Mouse (Mus musculus): Measurements from ENCODE around the gene Memo1. TPM values are rescaled to one million over a fixed set of nuclear protein-coding genes. Genes with fewer than 3 reads are reported as not detected.
"Not testable (repeated sequence)": the region's sequence is repeated elsewhere in the genome, so short reads cannot be mapped to it uniquely, and the experiment has no call there.

The Memo1 gene
- total and polyA plus RNA-seq, 3 experiments = 47.7 to 133 (median 76.4) TPM

- Histone ChIP-seq H3K27me3 (replicated peaks) (no peaks in the 10 kb centered on the region), H3K9ac (ENCODE audit: insufficient read depth, low read depth) (no peak overlapping the region), H3K79me2 (replicated peaks; ENCODE audit: control insufficient read depth, extremely low read depth, insufficient read depth, poor library complexity, severe bottlenecking) (no peaks in the 10 kb centered on the region), H3K27ac (ENCODE audit: insufficient read depth, low read depth) (no peak overlapping the region), H3K4me3 (replicated peaks in 1 of 3; ENCODE audit: low read depth in 2 of 3, low read length in 2 of 3, poor library complexity in 1 of 3) (no peak overlapping the region), H3K9me3 (replicated peaks; ENCODE audit: low read length) (no peaks in the 10 kb centered on the region), H3K36me3 (replicated peaks in 1 of 2; ENCODE audit: control insufficient read depth in 1 of 2, insufficient read depth in 1 of 2, low read length in 1 of 2) (peaks cover 14 to 56% of the 10 kb centered on the region in 2 experiments), H3K4me2 (ENCODE audit: insufficient read depth, low read depth, poor library complexity, severe bottlenecking) (no peak overlapping the region), H3K4me1 (ENCODE audit: control insufficient read depth in 1 of 2, insufficient read depth in 2 of 2) (peaks cover 0 to 4% of the 10 kb centered on the region in 2 experiments; a peak in 2 of 4 replicates)
- in situ Hi-C loops (cut with MboI; ENCODE audit: low pct_ligation_motif_present, low pct_unique_long_range_greater_than_20kb, low sequenced_read_pairs) (loop anchor here (25.0 kb wide), 1 partner anchor 288 kb away; no protein-coding TSS in a partner anchor), dilution Hi-C loops (cut with MboI; ENCODE audit: extremely low pct_ligation_motif_present, extremely low pct_unique_long_range_greater_than_20kb, low sequenced_read_pairs) (no loop called here)
- DNase-seq (ENCODE audit: extremely low read depth) = no peak
- TF ChIP-seq NRF1 (IDR thresholded peaks at IDR 0.05; ENCODE audit: low read depth, low read length) = no peak
- TF ChIP-seq SIN3A (IDR thresholded peaks at IDR 0.05; ENCODE audit: low read length) = no peak
- no peak for TF ChIP-seq ZC3H11A (IDR thresholded peaks at IDR 0.05; ENCODE audit: low read depth, low read length)
- no peak for TF ChIP-seq PAX5 (IDR thresholded peaks at IDR 0.05; ENCODE audit: low read length)
- TF ChIP-seq CHD1 (IDR thresholded peaks at IDR 0.05; ENCODE audit: low read depth, low read length) = no peak
- TF ChIP-seq CHD2 (IDR thresholded peaks at IDR 0.05; ENCODE audit: low read length) = no peak
- TF ChIP-seq MAFK (IDR thresholded peaks at IDR 0.05; ENCODE audit: insufficient replicate concordance, low read length) = no peak
- TF ChIP-seq MAZ (IDR thresholded peaks at IDR 0.05; ENCODE audit: low read depth, low read length) = no peak
- TF ChIP-seq EP300 (IDR thresholded peaks at IDR 0.05; ENCODE audit: low read length) = no peak
- no peak for TF ChIP-seq HCFC1 (IDR thresholded peaks at IDR 0.05; ENCODE audit: low read depth, low read length)
Observed at GRCm38 (mm10) chr17:74300089-74300488, 4.8 kb upstream of the Memo1 start.

- DNase-seq (ENCODE audit: extremely low read depth); H3K27me3 ChIP-seq (replicated peaks); dilution Hi-C loops (cut with MboI; ENCODE audit: extremely low pct_ligation_motif_present, extremely low pct_unique_long_range_greater_than_20kb, low sequenced_read_pairs); H3K4me2 ChIP-seq (ENCODE audit: insufficient read depth, low read depth, poor library complexity, severe bottlenecking); in situ Hi-C loops (cut with MboI; ENCODE audit: low pct_ligation_motif_present, low pct_unique_long_range_greater_than_20kb, low sequenced_read_pairs); H3K4me3 ChIP-seq (replicated peaks in 1 of 3; ENCODE audit: low read depth in 2 of 3, low read length in 2 of 3, poor library complexity in 1 of 3); H3K27ac ChIP-seq (ENCODE audit: insufficient read depth, low read depth); H3K9me3 ChIP-seq (replicated peaks; ENCODE audit: low read length); H3K9ac ChIP-seq (ENCODE audit: insufficient read depth, low read depth): not testable (repeated sequence)
- Histone ChIP-seq H3K36me3 (replicated peaks in 1 of 2; ENCODE audit: control insufficient read depth in 1 of 2, insufficient read depth in 1 of 2, low read length in 1 of 2) (peaks cover 8 to 36% of the 10 kb centered on the region in 2 experiments), H3K79me2 (replicated peaks; ENCODE audit: control insufficient read depth, extremely low read depth, insufficient read depth, poor library complexity, severe bottlenecking) (peaks cover 19% of the 10 kb centered on the region), H3K4me1 (ENCODE audit: control insufficient read depth in 1 of 2, insufficient read depth in 2 of 2) (peaks cover 0 to 14% of the 10 kb centered on the region in 2 experiments; a peak in 2 of 4 replicates)
Observed at GRCm38 (mm10) chr17:74296991-74297390, 1.7 kb upstream of the Memo1 start.

GRCm38 (mm10) chr17:74296076-74296823, 929 bp upstream of the Memo1 start:
- H3K4me1 ChIP-seq (ENCODE audit: control insufficient read depth in 1 of 2, insufficient read depth in 2 of 2) = peaks cover 0 to 20% of the 10 kb centered on the region in 2 experiments; a peak in 2 of 4 replicates
- H3K9ac ChIP-seq (ENCODE audit: insufficient read depth, low read depth) = peak overlapping the region; percentile 98
- in situ Hi-C loops (cut with MboI; ENCODE audit: low pct_ligation_motif_present, low pct_unique_long_range_greater_than_20kb, low sequenced_read_pairs) = no loop called here
- H3K36me3 ChIP-seq (replicated peaks in 1 of 2; ENCODE audit: control insufficient read depth in 1 of 2, insufficient read depth in 1 of 2, low read length in 1 of 2) = peaks cover 2 to 30% of the 10 kb centered on the region in 2 experiments
- peak overlapping the region; percentile 60 for H3K4me2 ChIP-seq (ENCODE audit: insufficient read depth, low read depth, poor library complexity, severe bottlenecking)
- peaks cover 27% of the 10 kb centered on the region for H3K79me2 ChIP-seq (replicated peaks; ENCODE audit: control insufficient read depth, extremely low read depth, insufficient read depth, poor library complexity, severe bottlenecking)
- DNase-seq (ENCODE audit: extremely low read depth) = peak; percentile 44
- H3K9me3 ChIP-seq (replicated peaks; ENCODE audit: low read length) = no peaks in the 10 kb centered on the region
- no peak overlapping the region for H3K27ac ChIP-seq (ENCODE audit: insufficient read depth, low read depth)
- H3K27me3 ChIP-seq (replicated peaks) = no peaks in the 10 kb centered on the region
- dilution Hi-C loops (cut with MboI; ENCODE audit: extremely low pct_ligation_motif_present, extremely low pct_unique_long_range_greater_than_20kb, low sequenced_read_pairs) = no loop called here
- H3K4me3 ChIP-seq (replicated peaks in 1 of 3; ENCODE audit: low read depth in 2 of 3, low read length in 2 of 3, poor library complexity in 1 of 3) = peak overlapping the region; percentile 76 to 90 (median 78)
- TF ChIP-seq ZMIZ1 (IDR thresholded peaks at IDR 0.05; ENCODE audit: low read depth, low read length) (no peak), MAFK (IDR thresholded peaks at IDR 0.05; ENCODE audit: insufficient replicate concordance, low read length) (0 out of 2 replicates have a peak, but pooled peaks have one; percentile 34), CTCF (conservative IDR thresholded peaks at IDR 0.05 in 1 of 2, IDR thresholded peaks at IDR 0.05 in 1 of 2; ENCODE audit: low read depth in 2 of 2, low read length in 2 of 2) (peak in 1 of 2 experiments; percentile 55; a peak in 2 of 4 replicates), ZNF384 (IDR thresholded peaks at IDR 0.05; ENCODE audit: low read depth, low read length) (peak; percentile 62), SIN3A (IDR thresholded peaks at IDR 0.05; ENCODE audit: low read length) (no peak), RAD21 (IDR thresholded peaks at IDR 0.05; ENCODE audit: low read depth, low read length) (peak; percentile 52), SMC3 (IDR thresholded peaks at IDR 0.05; ENCODE audit: low read depth, low read length) (peak; percentile 20; the same call in 1 of the 2 replicates)

Data from CH12.LX (cell line).